Mouse (Mus musculus) embryonic fibroblast, embryonic 13.5 days (primary cell): Measurements from ENCODE around the gene Ndel1.

Experiments
- CTCF ChIP-seq: IDR thresholded peaks from 2 replicates; pipeline ENCODE4 v1.5.1; 2011; ENCODE audit warnings: mild to moderate bottlenecking, control low read depth, low read length, moderate library complexity, borderline replicate concordance; ENCODE audit not compliant: insufficient read depth
- POLR2A ChIP-seq: IDR thresholded peaks from 2 replicates; pipeline ENCODE4 v1.6.1; 2011; ENCODE audit warnings: low read depth, mild to moderate bottlenecking, control low read depth, low read length, moderate library complexity

GRCm38 (mm10) chr11:68904375-68905137, 32.9 kb upstream of the Ndel1 start:
- TF ChIP-seq POLR2A (no peak; the same call in 1 of the 2 replicates), CTCF (no peak)
